Mouse (Mus musculus) left cerebral cortex, postnatal 10 days (tissue): ENCODE results near the gene Ppil1. TPM values are rescaled to one million over a fixed set of nuclear protein-coding genes. Genes with fewer than 3 reads are reported as not detected.
A peak's percentile ranks its signal among the peaks of the same experiment; 100 is the strongest.
"Not testable (repeated sequence)": the region's sequence is repeated elsewhere in the genome, so short reads cannot be mapped to it uniquely, and the experiment has no call there.

Experiments used
- DNase-seq, 2 experiments: peaks; one replicate each; pipeline ENCODE4 v3.0.0; 2021 to 2022; ENCODE audit warnings: low spot score in 2 of 2, mixed read lengths in 1 of 2; ENCODE audit errors: extremely low spot score in 1 of 2
- intact Hi-C: fragments of 180-260 bp; cut with DNase I; formaldehyde crosslinking; loops from one replicate; pipeline ENCODE4 v1.15.1; 2025
- total RNA-seq, 2 experiments: library from RNA; stranded (reverse); gene quantifications; 2 replicates each; pipeline ENCODE4 v1.2.3; 2021

Gene Ppil1
- total RNA-seq, 2 experiments from 2014 or later = 20.7 to 24.3 TPM

- DNase-seq = no peak
- intact Hi-C loops = no loop called here
Observed at GRCm38 (mm10) chr17:29291793-29292192, 27.8 kb upstream of the Ppil1 start.

DNA sequence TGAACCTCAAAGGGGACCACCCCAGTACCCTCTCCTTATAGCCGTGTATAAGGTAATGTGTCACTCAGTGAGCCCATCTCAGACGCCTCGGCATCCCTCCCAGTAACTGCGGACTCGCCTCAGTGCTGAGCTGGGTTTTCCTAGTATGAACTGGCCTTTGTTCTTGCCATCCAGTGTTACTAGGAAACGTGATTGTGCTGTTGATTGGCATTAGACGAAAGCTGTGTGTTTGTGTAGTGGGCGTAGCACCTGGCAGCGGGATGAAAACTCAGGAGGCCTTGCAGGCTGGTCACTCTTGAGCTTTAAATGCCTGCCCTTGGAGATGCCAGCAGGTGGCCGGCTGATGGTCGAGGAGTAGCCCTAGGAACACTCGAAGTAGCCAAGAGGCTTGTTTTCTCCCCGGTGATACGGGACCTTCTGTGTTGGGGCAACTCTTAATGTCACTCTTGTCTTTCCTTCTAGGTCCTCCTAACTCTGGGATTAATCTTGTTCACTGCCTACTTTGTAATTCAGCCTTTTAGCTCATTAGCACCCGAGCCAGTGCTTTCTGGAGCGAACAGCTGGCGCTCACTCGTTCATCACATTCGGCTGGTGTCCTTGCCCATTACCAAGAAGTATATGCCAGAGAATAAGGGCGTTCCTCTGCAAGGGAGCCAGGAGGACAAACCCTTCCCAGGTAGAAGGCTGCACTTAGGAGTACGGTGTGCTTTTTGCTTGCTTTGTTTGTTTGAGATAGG is 18.4 kb upstream of the Ppil1 start:
- DNase-seq = no peak
- intact Hi-C loops = no loop called here

DNA sequence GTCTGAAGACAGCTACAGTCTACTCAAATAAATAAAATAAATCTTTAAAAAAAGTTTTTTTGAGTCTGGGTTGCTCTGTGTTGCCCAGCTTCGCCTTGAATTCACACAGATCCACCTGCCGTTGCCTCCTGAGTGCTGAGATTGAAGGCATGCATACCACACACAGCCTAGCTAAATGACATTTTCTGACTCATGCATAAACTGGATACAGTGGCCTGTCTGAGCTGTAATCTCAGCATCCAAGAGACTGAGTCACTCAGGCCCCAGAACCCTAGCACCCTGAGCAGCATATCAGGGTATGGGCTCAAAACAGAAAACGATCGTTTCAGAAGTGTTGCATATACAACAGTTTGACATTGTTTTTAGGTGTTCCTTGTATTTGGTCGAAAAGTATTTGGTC is 17.6 kb upstream of the Ppil1 start:
- intact Hi-C loops = no loop called here

GRCm38 (mm10) chr17:29280422-29280821 is 16.4 kb upstream of the Ppil1 start:
- DNase-seq = no peak

More for the DNA sequence above, 17.6 kb upstream of the Ppil1 start:
- DNase-seq = no peak

GRCm38 (mm10) chr17:29273889-29274288 is 9.9 kb upstream of the Ppil1 start:
- intact Hi-C loops = no loop called here
- no peak for DNase-seq

More at GRCm38 (mm10) chr17:29280422-29280821, 16.4 kb upstream of the Ppil1 start:
- intact Hi-C loops = no loop called here

DNA sequence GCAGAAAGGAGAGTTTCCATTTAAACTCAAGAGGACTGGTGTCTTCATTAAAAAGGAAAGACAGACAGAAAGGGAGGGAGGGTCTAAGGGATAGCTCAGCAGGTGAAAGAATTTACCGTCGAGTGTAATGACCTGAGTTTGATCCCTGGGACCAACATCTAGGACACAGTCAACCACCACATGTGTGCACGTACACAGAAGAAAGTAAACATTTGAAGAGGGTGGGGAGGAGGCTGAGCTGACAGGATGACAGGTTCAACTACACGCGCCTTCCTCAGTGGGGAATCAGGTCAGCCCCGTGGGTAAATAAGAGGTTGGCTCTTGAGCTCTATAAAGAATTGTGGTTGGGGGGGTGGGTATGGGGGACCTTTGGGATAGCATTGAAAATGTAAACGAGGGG is 9.2 kb upstream of the Ppil1 start:
- no peak for DNase-seq
- intact Hi-C loops = no loop called here

DNA sequence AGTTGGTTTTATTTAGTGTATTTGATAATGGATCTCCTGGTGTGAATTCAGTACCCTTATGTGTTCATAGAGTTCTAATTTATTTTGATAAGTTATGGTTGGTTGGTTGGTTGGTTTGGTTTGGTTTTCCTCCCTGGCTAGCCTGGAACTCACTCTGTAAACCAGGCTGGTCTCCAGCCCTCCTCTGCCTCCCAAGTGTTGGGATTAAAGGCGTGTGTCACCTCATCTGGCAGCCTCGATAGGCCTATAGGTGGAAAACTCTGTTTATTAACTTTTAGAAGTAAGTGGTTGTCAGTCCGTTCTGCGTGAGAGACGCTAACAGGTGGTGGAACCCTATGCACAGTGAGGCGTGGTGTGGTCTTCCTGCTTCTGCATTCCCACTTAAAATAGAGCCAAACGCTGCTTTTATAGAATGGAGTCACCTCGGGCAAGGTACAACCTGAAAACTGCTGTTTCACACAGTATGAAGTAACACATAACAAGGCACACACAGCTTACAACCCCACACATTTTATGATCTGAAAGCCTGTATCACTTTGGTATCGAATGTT is 6.2 kb upstream of the Ppil1 start:
- intact Hi-C loops = no loop called here
- DNase-seq = no peak

GRCm38 (mm10) chr17:29269349-29269706 is 5.3 kb upstream of the Ppil1 start:
- intact Hi-C loops = loop anchor here (5.0 to 10.0 kb wide), 2 partner anchors 75 to 243 kb away; partner anchors contain the start of gene Mtch1

GRCm38 (mm10) chr17:29268682-29269348 is 4.8 kb upstream of the Ppil1 start, which contains the start of gene BC004004:
BC004004 (plus strand) TSS chr17:29268788.
- DNase-seq = peak; percentile 94 to 98
- intact Hi-C loops = loop anchor here (1.0 to 10.0 kb wide), 3 partner anchors 76 to 243 kb away; partner anchors contain the start of gene Mtch1

More at GRCm38 (mm10) chr17:29269349-29269706, 5.3 kb upstream of the Ppil1 start:
- no peak for DNase-seq

GRCm38 (mm10) chr17:29267931-29268681 is 4.1 kb upstream of the Ppil1 start:
- no peak for DNase-seq
- intact Hi-C loops = loop anchor here (1.0 to 10.0 kb wide), 3 partner anchors 77 to 244 kb away; partner anchors contain the start of gene Mtch1

DNA sequence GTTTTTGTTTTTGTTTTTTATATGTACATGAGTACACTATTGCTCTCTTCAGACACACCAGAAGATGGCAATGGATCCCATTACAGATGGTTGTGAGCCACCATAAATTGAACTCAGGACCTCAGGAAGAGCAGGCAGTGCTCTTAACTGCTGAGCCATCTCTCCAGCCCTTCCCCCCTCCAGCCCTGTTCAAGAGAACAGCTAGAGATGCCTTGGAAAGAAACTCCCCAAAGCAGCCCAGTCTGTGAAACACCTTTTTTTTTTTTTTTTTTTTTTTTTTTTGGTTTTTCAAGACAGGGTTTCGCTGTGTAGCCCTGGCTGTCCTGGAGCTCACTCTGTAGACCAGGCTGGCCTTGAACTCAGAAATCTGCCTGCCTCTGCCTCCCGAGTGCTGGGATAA is 3.1 kb upstream of the Ppil1 start:
- intact Hi-C loops = loop anchor here (5.0 to 10.0 kb wide), 2 partner anchors 78 to 245 kb away; partner anchors contain the start of gene Mtch1
- not testable (repeated sequence) for DNase-seq

DNA sequence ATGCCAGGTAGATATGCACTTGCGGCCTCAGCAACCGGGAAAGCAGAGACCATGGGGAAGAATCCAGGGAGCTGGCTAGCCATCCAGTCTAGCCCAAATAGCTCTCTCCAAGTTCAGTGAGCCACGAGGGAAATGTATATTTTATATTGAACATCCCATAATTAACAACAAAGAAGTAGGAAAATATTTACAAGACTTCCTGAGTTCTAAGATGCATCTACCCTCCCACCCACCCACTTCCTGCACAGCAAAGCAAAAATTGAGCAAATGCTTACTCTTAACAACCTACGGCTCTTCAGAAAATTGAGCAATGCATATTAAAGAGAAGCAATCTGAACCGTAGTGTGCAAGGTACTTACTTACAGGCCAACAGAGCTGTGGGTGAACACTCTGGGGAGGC is 774 bp upstream of the Ppil1 start:
- intact Hi-C loops = loop anchor here (5.0 to 10.0 kb wide), 2 partner anchors 80 to 248 kb away; partner anchors contain the start of gene Mtch1
- DNase-seq = no peak

DNA sequence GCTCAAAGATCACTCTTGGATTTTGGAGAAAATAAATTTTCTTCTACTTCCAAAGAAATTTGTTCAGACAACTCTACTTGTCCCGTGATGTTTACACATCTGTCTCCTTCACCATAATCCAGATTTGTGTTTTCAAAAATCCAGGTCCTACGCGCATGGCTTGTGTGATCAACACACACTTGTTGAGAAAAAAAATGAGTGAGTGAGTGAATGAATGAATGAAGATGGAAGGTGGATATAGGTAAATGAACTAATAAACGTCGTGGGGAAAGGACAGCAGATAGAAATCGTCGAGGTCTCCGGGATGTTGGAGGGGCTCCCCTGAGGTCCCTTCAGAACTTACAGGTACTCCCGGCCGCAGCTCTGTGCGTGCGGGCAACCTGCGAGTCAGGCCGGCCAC is 569 bp downstream of the Ppil1 start:
- no peak for DNase-seq
- intact Hi-C loops = loop anchor here (10.0 kb wide), 1 partner anchor 81 kb away; the partner anchor contains the start of gene Mtch1

GRCm38 (mm10) chr17:29262259-29262649 is 1.7 kb downstream of the Ppil1 start:
- intact Hi-C loops = loop anchor here (10.0 kb wide), 1 partner anchor 83 kb away; the partner anchor contains the start of gene Mtch1
- DNase-seq = no peak

- DNase-seq = no peak
- intact Hi-C loops = loop anchor here (10.0 kb wide), 1 partner anchor 83 kb away; the partner anchor contains the start of gene Mtch1
Observed at GRCm38 (mm10) chr17:29261603-29262258, 2.3 kb downstream of the Ppil1 start.

- no peak for DNase-seq
- intact Hi-C loops = loop anchor here (10.0 kb wide), 1 partner anchor 84 kb away; the partner anchor contains the start of gene Mtch1
Observed at GRCm38 (mm10) chr17:29260501-29260900, 3.5 kb downstream of the Ppil1 start.

GRCm38 (mm10) chr17:29259489-29259888 is 4.5 kb downstream of the Ppil1 start:
- intact Hi-C loops = no loop called here
- peak in 1 of 2 experiments; percentile 84 for DNase-seq

GRCm38 (mm10) chr17:29258921-29259320 is 5.1 kb downstream of the Ppil1 start:
- no peak for DNase-seq
- intact Hi-C loops = no loop called here
